Mouse (Mus musculus): Measurements from ENCODE around the gene Ap5s1.

The Ap5s1 gene

DNA sequence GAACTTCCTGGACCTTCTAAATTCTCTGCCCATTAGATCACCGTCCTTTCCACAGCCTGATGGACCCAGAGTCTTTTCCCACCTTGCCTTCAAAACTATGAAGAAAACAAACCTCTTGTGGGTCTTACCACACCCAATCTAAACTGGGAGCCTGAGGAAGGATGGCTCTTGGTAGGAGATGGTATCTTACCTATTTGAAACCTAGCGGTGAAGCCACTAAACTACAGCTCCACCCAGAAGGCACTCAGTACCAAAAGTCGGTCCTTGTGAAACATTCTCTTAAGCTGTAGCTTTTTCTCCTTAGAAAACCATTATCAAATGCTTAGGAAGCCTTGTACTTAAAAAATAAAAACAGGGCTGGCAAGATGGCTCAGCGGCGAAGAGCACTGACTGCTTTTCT, 18.6 kb upstream of the Ap5s1 start:
- no peak for DNase-seq

DNA sequence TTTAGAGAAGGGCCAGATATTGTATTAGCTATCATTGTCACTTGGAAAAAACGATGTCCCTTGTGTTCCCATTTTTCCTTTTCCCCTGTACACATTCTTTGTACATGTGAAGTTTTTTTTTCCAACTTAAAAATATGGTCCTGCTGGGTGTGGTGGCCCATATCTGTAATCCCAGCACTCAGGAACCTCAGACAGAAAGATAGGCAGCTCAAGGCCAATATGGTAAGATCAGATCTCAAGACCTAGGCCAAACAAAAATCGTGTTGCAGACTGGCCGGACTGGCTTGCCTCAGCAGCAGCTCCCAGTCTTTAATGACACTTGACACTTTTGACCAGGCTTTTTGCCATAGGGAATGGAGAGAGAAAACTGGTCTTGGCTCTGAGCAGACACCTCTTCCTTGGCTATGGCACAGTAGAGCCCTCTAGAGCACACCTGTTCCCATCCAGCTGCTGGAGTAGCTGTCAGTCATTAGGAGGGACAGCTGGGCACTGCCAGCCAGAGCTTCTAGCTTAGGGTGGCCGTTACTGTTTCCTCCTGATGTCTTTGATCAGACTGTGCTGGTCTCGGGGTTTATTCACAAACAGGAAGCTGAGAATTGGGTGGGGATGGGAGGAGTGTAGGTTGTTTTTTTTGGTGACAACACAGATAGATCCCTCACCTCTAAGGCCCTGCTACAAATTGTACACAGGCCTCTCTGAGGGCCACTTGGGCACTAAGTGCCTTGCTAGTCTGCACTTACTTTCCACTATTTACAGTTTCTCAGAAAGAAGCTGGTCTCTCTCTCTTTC, 17.2 kb upstream of the Ap5s1 start:
- no peak for DNase-seq

DNA sequence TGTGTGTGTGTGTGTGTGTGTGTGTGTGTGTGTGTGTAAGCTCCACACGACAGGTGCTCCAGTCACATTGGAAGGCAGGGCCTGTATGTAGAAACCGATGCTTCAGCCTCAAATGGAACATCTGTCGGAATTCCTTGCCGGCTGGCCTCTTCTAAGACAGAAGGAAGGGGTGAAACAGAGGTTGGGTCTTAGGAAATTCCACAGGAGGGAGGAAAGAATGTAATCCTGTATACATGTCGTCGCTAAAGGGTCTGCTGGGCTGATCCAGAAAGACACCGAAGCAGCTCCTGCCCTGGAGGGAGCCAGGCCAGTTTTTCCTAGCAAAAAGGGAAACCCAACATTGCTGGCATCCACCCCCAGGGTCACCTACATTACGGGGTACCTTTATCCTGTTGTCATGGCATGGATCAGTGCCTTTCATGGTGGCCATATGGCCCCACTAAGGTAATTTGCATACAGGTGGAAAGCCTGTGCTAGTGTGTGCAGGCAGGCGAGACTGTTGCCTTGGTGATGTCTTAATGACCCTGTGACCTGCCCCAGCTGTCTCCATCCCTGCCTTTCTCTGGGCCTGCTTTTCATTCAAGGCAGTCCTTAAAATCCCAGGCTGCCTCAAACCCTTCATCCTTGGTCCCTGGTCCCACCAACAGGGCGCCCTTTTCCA, 16.4 kb upstream of the Ap5s1 start:
- DNase-seq = no peak

DNA sequence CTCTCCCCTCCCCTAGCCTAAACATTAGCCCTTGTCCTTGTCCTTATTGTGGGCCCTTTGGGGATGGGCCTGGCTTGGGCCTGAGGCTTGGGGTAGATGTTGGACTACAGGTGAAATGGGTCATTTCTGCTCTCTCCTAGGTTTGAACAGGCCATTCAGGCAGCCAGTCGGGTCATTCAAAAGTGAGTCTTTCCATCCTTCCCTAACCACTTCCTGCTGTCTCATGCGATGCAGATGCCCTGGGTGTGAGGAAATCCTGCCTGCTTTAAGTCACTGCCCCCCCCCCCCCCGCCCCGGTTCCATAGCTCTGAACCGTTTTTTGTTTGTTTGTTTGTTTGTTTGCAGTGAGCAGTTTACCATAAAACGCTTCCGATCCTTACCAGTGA, 15.9 kb upstream of the Ap5s1 start:
- DNase-seq = no peak

- no peak for DNase-seq
Measured at GRCm38 (mm10) chr2:131196606-131197316, 10.1 kb upstream of the Ap5s1 start.

DNA sequence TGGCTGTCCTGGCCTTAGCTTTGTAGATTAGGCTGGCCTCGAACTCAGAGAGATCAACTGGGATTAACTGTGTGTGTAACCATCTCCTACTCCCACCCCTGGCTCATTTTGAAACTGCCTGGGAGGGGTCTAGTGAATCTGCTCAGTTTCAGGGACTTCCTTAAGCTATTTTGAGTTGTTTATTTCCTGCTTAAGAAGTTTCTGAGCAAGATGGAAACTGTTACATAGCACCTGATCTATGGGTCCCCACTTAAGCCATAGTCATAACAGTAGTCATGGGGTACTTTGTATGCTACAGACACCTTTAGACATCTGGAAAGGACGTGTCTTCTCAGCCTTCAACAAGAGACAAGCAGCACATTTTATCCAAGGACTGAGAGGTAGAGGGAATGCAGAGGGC, 6.2 kb upstream of the Ap5s1 start:
- no peak for DNase-seq

- DNase-seq = no peak
Measured at GRCm38 (mm10) chr2:131201262-131201661, 5.6 kb upstream of the Ap5s1 start.

- DNase-seq = no peak
Measured at GRCm38 (mm10) chr2:131203816-131204409, 3.0 kb upstream of the Ap5s1 start.

DNA sequence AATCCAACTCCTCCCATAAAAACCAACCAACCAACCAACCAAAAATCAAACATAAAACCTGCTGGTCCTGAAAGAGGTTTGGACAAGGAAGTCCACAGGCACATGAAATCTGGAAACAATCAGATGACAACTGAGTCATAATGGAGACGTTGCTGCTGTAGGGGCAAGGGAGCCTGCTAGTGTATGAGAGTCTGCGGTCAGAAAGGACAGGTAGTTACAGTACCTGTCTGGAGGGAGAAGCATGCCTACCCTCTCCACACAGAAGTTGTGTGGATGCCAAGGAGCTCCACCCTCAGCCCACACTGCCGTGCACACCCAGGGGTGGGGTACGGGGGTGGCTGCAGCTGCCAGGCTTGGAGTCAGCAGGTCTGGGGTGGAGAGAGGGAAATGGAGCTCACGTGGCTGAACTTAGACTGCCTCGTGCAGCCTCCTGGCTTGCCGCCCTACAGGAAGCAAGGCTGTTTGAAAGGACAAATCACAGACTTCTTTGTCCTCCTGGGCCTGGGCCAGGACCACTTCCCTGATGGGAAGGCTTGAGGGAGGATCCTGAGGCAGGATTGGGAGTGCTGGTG, 2.4 kb upstream of the Ap5s1 start:
- DNase-seq = peak; percentile 88

GRCm38 (mm10) chr2:131205521-131206182, 1.2 kb upstream of the Ap5s1 start:
- DNase-seq = no peak

GRCm38 (mm10) chr2:131208356-131208755, 1.5 kb downstream of the Ap5s1 start:
- DNase-seq = no peak

DNA sequence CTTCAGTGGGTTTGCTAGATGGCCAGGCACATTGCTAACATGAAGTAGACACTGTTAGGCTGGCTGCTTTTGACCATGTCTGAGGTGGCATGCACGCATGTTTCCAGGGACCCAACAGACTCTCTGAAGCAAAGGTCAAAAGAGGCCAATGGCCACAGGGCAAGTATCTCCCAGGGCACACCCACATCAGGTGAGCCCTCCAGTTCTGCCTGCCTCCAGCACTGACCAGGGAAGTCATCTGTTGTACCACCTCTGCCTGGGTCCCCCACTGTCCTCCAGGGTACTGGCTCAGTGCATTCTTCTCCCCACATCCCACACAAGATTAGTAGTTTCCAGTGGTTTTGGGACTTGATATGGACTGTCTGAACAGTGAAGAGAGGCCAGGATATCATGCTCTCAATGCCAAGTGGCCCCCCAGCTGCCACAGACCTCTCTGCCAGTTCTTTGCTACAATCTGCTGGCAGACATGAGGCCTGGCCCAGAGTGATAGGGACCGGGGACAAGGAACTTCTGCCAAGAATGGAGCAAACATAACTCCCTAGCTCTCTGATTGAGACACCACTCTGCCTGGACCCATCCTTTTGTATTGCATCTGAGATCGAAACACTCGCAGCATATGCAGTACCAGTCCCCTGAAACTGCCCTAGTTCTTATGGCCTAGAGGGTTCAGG, 2.4 kb downstream of the Ap5s1 start:
- no peak for DNase-seq

- peak; percentile 96 for DNase-seq
Measured at GRCm38 (mm10) chr2:131209969-131210792, 3.3 kb downstream of the Ap5s1 start.

DNA sequence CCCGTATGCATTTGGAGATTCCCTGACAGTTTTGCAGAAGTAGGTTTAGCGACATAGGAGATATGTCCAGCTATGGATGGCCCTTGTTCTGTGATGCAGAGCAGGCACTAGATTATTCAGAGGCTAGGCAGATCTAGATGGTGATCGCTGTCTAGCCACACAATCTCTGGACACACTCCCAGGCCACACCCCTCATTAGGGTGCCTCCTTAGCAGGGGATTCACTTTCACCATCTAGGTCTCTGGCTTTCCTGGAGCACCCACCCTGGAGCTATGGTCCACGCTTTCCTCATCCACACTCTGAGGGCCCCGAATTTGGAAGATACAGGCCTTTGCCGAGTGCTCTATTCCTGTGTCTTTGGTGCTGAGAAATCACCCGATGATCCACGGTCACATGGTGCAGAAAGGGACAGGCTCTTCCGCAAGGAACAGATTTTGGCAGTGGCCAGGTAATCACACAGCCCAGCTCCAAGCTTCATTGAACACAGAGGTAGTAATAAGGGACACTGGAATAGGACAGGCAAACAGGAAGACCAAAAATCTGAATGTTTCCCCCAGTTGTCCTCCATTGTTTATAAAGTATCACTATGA, 4.2 kb downstream of the Ap5s1 start:
- DNase-seq = no peak

DNA sequence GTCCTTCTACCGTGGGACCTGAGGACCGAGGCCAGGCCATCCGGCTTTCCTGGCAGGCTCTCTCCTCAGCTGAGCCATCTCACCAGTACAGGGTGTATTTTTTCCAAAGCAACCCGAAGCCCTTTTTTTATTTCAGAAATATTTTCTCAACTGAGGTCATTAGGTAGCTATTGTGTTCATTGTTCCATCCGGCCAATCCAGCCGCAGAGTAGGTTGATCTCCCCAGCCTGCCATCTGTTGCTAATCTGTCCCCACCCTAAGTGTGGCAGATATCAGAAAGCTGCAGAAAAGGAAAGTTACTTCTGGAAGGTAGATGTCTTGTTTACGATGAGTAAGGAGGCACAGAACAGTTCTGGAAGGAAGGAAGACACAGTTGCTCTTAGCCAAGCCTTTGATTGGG, 6.9 kb downstream of the Ap5s1 start:
- no peak for DNase-seq

- DNase-seq = no peak
Measured at GRCm38 (mm10) chr2:131215941-131216858, 9.3 kb downstream of the Ap5s1 start.

DNA sequence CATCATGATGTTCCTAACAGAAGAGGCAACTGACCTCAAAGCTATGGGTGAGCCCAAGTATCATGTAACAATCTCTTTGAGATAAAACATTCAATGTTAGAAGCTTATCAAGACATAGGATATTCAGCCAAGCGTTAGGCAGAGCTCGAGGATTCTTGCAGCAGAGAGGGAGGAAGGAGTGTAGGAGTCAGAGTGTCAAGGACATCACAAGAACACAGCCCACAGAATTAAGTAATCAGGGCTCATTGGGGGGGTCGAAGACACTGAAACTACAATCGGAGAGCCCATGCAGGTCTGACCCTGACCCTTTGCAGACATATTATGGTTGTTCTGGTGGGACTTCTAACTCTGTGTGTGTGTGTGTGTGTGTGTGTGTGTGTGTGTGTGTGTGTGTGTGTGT, 13.2 kb downstream of the Ap5s1 start:
- no peak for DNase-seq

DNA sequence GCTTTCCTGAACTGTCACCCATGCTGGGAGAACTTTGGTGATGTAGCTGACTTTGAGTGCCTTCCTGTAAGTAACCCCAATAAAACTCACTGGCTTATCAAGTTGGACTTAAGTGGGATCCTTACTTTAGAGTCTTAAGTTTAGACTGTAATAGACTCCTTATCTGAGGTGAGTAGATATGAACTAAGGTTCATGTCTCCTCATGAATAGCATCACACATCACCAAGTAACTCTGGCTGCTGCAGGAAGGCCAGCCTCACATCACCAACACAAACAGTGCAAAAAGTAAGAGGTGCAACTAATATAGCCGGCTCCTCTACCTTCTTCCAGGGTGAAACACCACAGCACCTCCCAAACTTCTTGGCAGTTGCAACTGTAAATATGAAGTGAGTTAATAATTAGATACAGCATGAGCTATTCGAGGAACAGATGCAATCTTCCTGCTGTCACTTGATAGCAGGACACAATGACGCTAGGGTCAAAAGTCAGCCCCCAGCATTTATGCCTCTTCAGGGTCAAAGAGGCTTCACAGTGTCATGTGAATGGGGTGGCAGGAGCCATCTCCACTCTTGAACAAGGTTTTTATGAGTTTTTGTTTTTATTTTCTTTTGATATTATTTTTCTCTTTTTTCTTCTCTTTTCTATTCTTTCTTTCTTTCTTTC, 15.1 kb downstream of the Ap5s1 start:
- no peak for DNase-seq

- DNase-seq = no peak
Measured at GRCm38 (mm10) chr2:131222562-131222961, 15.7 kb downstream of the Ap5s1 start.
